Mouse (Mus musculus) liver, embryonic 11.5 days (tissue): ENCODE data around the gene Bdp1. TPM values are rescaled to one million over a fixed set of nuclear protein-coding genes. Genes with fewer than 3 reads are reported as not detected.
"Not testable (repeated sequence)": the region's sequence is repeated elsewhere in the genome, so short reads cannot be mapped to it uniquely, and the experiment has no call there.

ENCODE experiments used
- ATAC-seq: fragments of 200-750 bp; cut with Nextera tagmentation; replicated peaks from 2 replicates; pipeline ENCODE4 v1.8.0; 2017; ENCODE audit warnings: moderate number of reproducible peaks, mild to moderate bottlenecking, moderate TSS enrichment, moderate library complexity; ENCODE audit not compliant: low FRiP score
- DNase-seq: peaks from one replicate; pipeline ENCODE4 v3.0.0-alpha.2; 2017; ENCODE audit warnings: low spot score
- H3K27ac ChIP-seq: fragments of 300-500 bp; sonication (generic); 2 replicates; pipeline ENCODE4 v1.5.1; 2014; ENCODE audit warnings: mild to moderate bottlenecking, low read depth, low read length, control low read depth
- H3K27me3 ChIP-seq: fragments of 300-500 bp; sonication (generic); replicated peaks from 2 replicates; pipeline ENCODE4 v1.6.1; 2014; ENCODE audit warnings: low read length, mixed read lengths; ENCODE audit not compliant: control insufficient read depth, insufficient read depth
- H3K36me3 ChIP-seq: fragments of 300-500 bp; sonication (generic); 2 replicates; pipeline ENCODE4 v1.6.1; 2014; ENCODE audit warnings: mild to moderate bottlenecking, low read length, moderate library complexity, mixed read lengths; ENCODE audit not compliant: control insufficient read depth, insufficient read depth
- H3K4me1 ChIP-seq: fragments of 300-500 bp; sonication (generic); replicated peaks from 2 replicates; pipeline ENCODE4 v1.6.1; 2014; ENCODE audit warnings: low read length, mixed read lengths; ENCODE audit not compliant: control insufficient read depth, insufficient read depth
- H3K4me2 ChIP-seq: fragments of 300-500 bp; sonication (generic); 2 replicates; pipeline ENCODE4 v1.6.1; 2014; ENCODE audit warnings: mild to moderate bottlenecking, control low read depth, moderate library complexity
- H3K4me3 ChIP-seq: fragments of 300-500 bp; sonication (generic); 2 replicates; pipeline ENCODE4 v1.5.1; 2014; ENCODE audit warnings: low read depth, low read length, control low read depth
- H3K9ac ChIP-seq: fragments of 300-500 bp; sonication (generic); 2 replicates; pipeline ENCODE4 v1.6.1; 2014; ENCODE audit warnings: low read depth, low read length, control low read depth
- H3K9me3 ChIP-seq: fragments of 300-500 bp; sonication (generic); 2 replicates; pipeline ENCODE4 v1.6.1; 2016; ENCODE audit warnings: low read length, inconsistent platforms, mixed read lengths; ENCODE audit not compliant: control insufficient read depth
- WGBS: fragments of 180-500 bp; shearing (Covaris S2); extraction: QIAGEN DNeasy Blood & Tissue Kit; methylation state at CpG from one replicate; pipeline ENCODE4 v1.1.7; 2014; 5-methylcytosine and 5-hydroxymethylcytosine counted together
- polyA plus RNA-seq: library from polyadenylated mRNA; unstranded; fragments of >200 nt; fragmentation: Nextera tagmentation; extraction: Ambion mirVana; gene quantifications from 2 replicates; pipeline ENCODE4 v1.2.1, GENCODE M21; 2014

Gene Bdp1
- polyA plus RNA-seq, 1 experiment from 2014 or later = 27.2 TPM

GRCm38 (mm10) chr13:100107652-100108472 is 4.0 kb upstream of the Bdp1 start, which contains the start of gene Serf1:
Serf1 (plus strand) TSS chr13:100108012.
- H3K9ac ChIP-seq = peak within 1 kb of the TSS; percentile 48
- no peaks in the 10 kb centered on the region for H3K36me3 ChIP-seq
- H3K27me3 ChIP-seq = no peaks in the 10 kb centered on the region
- H3K9me3 ChIP-seq = no peaks in the 10 kb centered on the region
- 1% methylated on average over 76 of the region's 76 CpGs for WGBS
- ATAC-seq (peak; percentile 56), DNase-seq (peak; percentile 82)
- H3K27ac ChIP-seq = peak within 1 kb of the TSS; percentile 25; the same call in 1 of the 2 replicates
- H3K4me1 ChIP-seq = peaks cover 6% of the 10 kb centered on the region; the same call in 1 of the 2 replicates
- peak within 1 kb of the TSS; percentile 97 for H3K4me2 ChIP-seq
- H3K4me3 ChIP-seq = peak within 1 kb of the TSS; percentile 51

- Histone ChIP-seq H3K4me3 (peak overlapping the region; percentile 95), H3K4me1 (peaks cover 3% of the 10 kb centered on the region; the same call in 1 of the 2 replicates), H3K27me3 (no peaks in the 10 kb centered on the region), H3K9ac (peak overlapping the region; percentile 86), H3K9me3 (no peaks in the 10 kb centered on the region), H3K36me3 (peaks cover 6% of the 10 kb centered on the region), H3K27ac (peak overlapping the region; percentile 70), H3K4me2 (peak overlapping the region; percentile 83)
- 4% methylated on average over 15 of the region's 15 CpGs for WGBS
- peak; percentile 31 for DNase-seq
- ATAC-seq = peak; percentile 21
Observed at GRCm38 (mm10) chr13:100103052-100103658, 715 bp downstream of the Bdp1 start.

- H3K4me3 ChIP-seq = no peak overlapping the region
- 57% methylated on average over 6 of the region's 6 CpGs for WGBS
- H3K27me3 ChIP-seq = no peaks in the 10 kb centered on the region
- no peak overlapping the region for H3K4me2 ChIP-seq
- no peaks in the 10 kb centered on the region for H3K9me3 ChIP-seq
- H3K36me3 ChIP-seq = peaks cover 28% of the 10 kb centered on the region
- no peak overlapping the region for H3K9ac ChIP-seq
- H3K27ac ChIP-seq = no peak overlapping the region
- peak; percentile 30; the same call in 1 of the 2 replicates for ATAC-seq
- peaks cover 3% of the 10 kb centered on the region; the same call in 1 of the 2 replicates for H3K4me1 ChIP-seq
- peak; percentile 12 for DNase-seq
Observed at GRCm38 (mm10) chr13:100098808-100099207, 5.1 kb downstream of the Bdp1 start.

GRCm38 (mm10) chr13:100071473-100071872 is 32.4 kb downstream of the Bdp1 start:
- WGBS = 90% methylated on average over 8 of the region's 8 CpGs
- Histone ChIP-seq H3K27me3 (no peaks in the 10 kb centered on the region), H3K4me1 (no peaks in the 10 kb centered on the region), H3K9ac (no peak overlapping the region), H3K27ac (no peak overlapping the region), H3K36me3 (peaks cover 36% of the 10 kb centered on the region), H3K4me3 (no peak overlapping the region), H3K4me2 (no peak overlapping the region), H3K9me3 (no peaks in the 10 kb centered on the region)
- no peak for DNase-seq
- no peak for ATAC-seq

DNA sequence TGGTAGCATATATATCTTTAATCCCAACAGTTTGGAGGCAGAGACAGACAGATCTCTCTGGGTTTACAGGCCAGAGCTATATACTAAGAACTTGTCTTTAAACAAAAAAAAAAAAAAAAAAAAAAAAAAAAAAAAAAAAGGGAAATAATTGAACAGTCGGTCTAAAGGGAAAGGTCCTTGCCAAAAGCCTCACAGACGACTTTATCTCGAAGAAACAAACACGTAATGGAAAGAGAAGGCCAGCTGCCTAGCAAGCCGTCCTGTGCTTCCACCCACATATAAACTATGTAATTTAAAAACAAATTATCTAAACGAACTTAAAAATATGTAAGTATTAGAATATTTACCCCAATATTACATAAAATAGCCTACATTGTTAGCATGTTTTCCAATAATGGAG is 36.0 kb downstream of the Bdp1 start:
- Histone ChIP-seq H3K4me3 (no peak overlapping the region), H3K27ac (no peak overlapping the region), H3K4me1 (no peaks in the 10 kb centered on the region), H3K27me3 (no peaks in the 10 kb centered on the region), H3K9ac (no peak overlapping the region), H3K9me3 (no peaks in the 10 kb centered on the region), H3K36me3 (peaks cover 33% of the 10 kb centered on the region), H3K4me2 (no peak overlapping the region)
- no peak for ATAC-seq
- DNase-seq = no peak
- WGBS = 83% methylated on average over 6 of the region's 6 CpGs

- Histone ChIP-seq H3K9me3 (no peaks in the 10 kb centered on the region), H3K36me3 (peaks cover 34% of the 10 kb centered on the region), H3K27me3 (no peaks in the 10 kb centered on the region), H3K4me3 (no peak overlapping the region), H3K9ac (no peak overlapping the region), H3K4me1 (no peaks in the 10 kb centered on the region), H3K4me2 (no peak overlapping the region), H3K27ac (no peak overlapping the region)
- no peak for DNase-seq
- 95% methylated on average over 3 of the region's 3 CpGs for WGBS
- no peak for ATAC-seq
Observed at GRCm38 (mm10) chr13:100063936-100064335, 39.9 kb downstream of the Bdp1 start.

GRCm38 (mm10) chr13:100057738-100058137 is 46.1 kb downstream of the Bdp1 start:
- not testable (repeated sequence) for H3K4me2 ChIP-seq, DNase-seq, ATAC-seq, H3K4me3 ChIP-seq, H3K27ac ChIP-seq, H3K27me3 ChIP-seq, H3K4me1 ChIP-seq, H3K9ac ChIP-seq, H3K9me3 ChIP-seq
- peaks cover 39% of the 10 kb centered on the region for H3K36me3 ChIP-seq
- WGBS = 92% methylated on average over 8 of the region's 8 CpGs

- no peak overlapping the region for H3K9ac ChIP-seq
- peaks cover 36% of the 10 kb centered on the region for H3K36me3 ChIP-seq
- no peaks in the 10 kb centered on the region for H3K4me1 ChIP-seq
- H3K27me3 ChIP-seq = no peaks in the 10 kb centered on the region
- no peak overlapping the region for H3K27ac ChIP-seq
- no peak overlapping the region for H3K4me3 ChIP-seq
- H3K9me3 ChIP-seq = no peaks in the 10 kb centered on the region
- ATAC-seq = no peak
- 84% methylated on average over 6 of the region's 6 CpGs for WGBS
- DNase-seq = no peak
- no peak overlapping the region for H3K4me2 ChIP-seq
Observed at GRCm38 (mm10) chr13:100026013-100026412, 77.9 kb downstream of the Bdp1 start.
